Mouse (Mus musculus): ENCODE data around the gene Coro2a. TPM values are rescaled to one million over a fixed set of nuclear protein-coding genes. Genes with fewer than 3 reads are reported as not detected.
"Not testable (repeated sequence)": the region's sequence is repeated elsewhere in the genome, so short reads cannot be mapped to it uniquely, and the experiment has no call there.

Gene Coro2a
- 10 to 100 TPM; 35.6 to 37.6 TPM for total RNA-seq (2021)
- long read RNA-seq, full-length matches to known transcripts, result 5 of 21 reads
- long read RNA-seq, partial matches to known transcripts, result 3 of 21 reads
- long read RNA-seq, other reads (novel, unspliced or antisense), result 13 of 21 reads

DNA sequence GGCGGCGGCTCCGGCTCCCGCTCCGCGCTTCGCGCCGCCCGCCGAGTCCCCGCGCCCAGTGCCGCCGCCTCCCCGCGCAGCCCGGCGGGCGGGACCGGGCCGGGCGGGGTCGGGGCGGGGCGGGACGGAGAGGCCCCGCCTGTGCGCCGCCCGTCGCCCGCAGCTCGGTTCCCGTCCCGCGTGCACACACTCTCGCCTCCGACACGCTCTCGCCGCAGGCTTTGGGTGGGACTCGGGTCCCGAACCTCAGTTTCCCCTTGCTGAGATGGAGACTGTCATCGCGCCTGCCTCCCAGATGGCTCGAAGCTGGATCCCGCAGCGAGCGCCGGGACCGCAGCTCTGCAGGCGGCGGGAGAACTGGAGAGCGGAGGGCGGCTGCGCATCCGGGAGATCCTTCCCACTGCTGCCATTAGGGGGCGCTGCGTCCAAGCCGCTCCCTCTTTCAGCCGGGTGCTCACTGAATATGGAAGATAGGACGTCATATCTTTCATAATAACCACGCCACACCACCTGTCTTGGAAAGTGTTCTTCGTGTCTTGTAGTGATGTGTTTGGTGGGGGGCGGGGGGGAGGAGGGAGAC is at the start of gene Coro2a:
Coro2a (minus strand) TSS at position 359 of the 580 bp plus-strand sequence.
- DNase-seq (ENCODE audit: low spot score in 2 of 2), result peak; percentile 93 to 94

DNA sequence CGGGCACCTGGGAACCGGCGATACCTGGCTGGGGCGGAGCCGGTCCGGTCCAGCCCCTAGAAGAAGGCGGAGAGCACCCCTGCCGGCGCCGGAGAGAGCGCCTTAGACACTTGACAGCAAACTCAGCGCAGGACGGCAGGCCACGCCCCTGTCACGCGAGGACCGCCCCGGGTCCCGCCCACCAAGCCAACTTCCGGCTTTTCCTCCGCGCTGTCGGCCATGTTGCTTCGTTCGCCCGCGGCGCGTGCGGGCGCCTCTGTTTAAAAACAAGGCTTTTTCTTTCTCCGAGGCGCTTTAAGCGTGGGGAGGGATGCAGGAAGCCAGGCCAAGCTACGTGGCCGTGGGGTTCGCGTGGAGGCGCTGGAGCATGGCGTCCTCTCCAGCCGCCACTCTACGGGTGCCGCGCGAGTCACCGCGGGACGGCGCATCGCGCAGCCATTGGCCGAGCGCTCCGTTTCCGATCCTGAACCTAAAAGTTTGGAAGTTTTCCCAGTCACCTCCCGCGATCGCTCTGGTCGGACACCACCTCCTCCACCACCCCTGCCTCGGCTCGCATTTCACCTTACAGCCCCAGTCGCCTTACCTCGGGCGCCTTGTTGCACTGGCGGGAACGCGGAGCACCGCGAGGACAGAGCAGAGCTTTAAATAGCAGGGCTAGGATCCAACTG is 48.2 kb upstream of the Coro2a start, which contains the start of gene Tbc1d2:
Tbc1d2 (minus strand) TSS at position 124 of the 668 bp plus-strand sequence.
- DNase-seq (ENCODE audit: low spot score in 2 of 2), result peak; percentile 89 to 94

DNA sequence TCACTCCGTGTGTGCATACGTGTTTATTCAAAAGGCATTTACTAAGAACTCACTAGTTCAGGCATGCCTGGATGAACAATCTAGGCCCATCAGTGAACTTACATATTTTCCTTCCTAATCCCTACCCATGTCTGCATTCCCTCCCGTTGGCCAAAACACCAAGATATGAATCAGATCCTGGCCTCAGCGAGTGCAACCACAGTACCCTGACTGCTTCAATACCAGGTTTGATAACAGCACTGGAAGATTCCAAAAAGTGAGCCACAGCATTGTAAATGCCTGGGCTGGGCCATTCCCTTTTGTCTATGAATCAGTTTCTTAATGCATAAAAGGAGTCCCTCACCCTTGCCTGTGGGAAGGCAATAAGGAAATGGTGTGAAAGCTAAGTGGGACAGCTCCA is 47.2 kb upstream of the Coro2a start:
- no peak for DNase-seq (ENCODE audit: low spot score in 2 of 2)

DNA sequence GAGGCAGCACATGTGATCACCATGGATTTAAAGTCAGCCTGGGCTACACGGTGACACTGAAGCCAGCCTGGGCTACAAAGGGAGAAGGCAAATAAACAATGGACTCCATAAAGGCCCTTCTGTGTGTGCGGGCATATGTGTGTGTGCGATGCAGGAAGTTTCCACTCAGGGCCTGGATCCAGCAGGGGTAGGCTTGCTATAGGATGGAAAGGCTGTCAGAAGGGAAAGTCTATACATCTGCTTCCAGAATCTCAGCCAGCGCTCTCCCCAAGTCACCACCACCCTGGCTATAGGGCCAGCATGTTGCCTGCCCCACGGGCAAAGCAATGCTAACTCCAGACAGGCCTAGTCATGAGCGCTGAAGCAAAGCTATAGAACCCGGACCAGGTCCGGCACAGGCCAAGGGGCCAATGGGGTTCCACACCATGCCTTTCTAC is 41.7 kb upstream of the Coro2a start:
- DNase-seq (ENCODE audit: low spot score in 2 of 2), result no peak

GRCm38 (mm10) chr4:46642924-46643675 is 41.1 kb upstream of the Coro2a start:
- no peak for DNase-seq (ENCODE audit: low spot score in 2 of 2)

DNA sequence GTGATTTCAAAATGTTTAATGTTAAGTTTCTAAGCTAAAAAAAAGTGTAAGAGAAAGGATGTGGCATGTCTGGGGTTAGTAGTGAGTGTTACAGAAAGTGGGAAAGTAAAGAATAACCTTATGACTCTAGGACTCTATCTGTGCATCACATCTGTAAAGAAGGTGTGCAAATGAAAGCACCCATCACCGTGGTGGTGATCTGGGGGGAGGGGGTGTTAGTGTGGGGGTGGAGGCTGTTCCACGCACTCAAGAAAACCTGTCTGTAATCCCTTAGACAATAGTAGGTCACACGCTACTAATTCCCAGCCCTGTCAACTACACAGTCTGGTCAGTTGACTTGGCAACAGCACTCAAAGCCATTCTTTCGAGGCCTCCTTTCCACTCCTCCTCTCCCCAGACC is 39.3 kb upstream of the Coro2a start:
- DNase-seq (ENCODE audit: low spot score in 2 of 2), result no peak

GRCm38 (mm10) chr4:46639866-46640265 is 37.9 kb upstream of the Coro2a start:
- no peak for DNase-seq (ENCODE audit: low spot score in 2 of 2)

GRCm38 (mm10) chr4:46637250-46637649 is 35.2 kb upstream of the Coro2a start:
- not testable (repeated sequence) for DNase-seq (ENCODE audit: low spot score in 2 of 2)

DNA sequence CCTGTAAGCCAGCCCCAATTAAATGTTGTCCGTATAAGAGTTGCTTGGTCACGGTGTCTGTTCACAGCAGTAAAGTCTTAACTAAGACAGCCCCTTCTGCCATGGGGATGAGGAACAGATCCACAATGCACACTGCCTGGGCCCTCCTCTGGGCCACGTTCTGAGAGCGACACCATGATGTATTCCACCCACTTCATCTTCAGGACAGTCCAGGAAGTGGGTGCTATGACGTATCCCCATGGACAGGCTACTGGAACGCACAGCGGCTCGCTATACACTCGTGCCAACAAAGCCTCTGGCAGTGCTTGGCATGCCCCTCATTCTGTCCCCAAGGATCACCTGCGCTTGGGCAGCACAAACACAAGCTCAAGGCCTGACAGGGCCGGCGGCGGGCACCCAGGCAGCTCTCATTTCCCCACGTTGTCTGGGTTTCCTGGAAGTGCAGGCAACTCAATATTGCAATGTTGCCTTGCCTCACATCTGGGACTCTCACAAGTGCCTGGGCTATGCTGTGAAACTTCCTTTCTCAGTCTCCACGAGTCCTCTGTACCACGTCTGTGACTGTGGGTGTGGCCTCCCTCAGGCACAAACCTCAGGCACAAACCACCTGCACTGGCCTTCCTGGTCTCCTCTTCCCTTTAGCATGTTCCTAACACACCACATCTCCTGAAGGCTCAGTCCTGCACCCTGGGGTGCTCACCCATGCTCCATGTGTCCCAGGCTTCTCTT is 33.9 kb upstream of the Coro2a start:
- DNase-seq (ENCODE audit: low spot score in 2 of 2), result no peak

GRCm38 (mm10) chr4:46634881-46635280 is 32.9 kb upstream of the Coro2a start:
- no peak for DNase-seq (ENCODE audit: low spot score in 2 of 2)

GRCm38 (mm10) chr4:46633565-46633964 is 31.6 kb upstream of the Coro2a start:
- not testable (repeated sequence) for DNase-seq (ENCODE audit: low spot score in 2 of 2)

- no peak for DNase-seq (ENCODE audit: low spot score in 2 of 2)
Measured at GRCm38 (mm10) chr4:46632465-46632864, 30.5 kb upstream of the Coro2a start.

DNA sequence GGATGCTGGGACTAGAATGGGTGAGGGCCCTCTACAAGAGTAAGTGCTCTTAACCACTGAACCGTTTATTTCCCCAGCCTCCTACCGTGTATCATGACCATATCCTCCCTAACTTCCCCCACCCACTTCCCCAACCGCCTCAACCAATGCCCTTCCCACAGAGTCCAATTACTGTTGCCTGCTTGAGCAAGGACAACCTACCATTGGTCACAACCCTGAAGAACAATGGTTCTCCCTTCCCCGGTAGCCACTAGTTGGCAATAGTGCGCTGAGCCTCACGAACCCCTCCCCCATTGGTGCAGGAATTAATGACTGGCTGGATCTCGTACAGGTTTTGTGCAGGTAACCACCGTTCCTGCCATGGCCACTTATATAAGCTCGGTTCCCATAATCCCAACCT is 28.4 kb upstream of the Coro2a start:
- no peak for DNase-seq (ENCODE audit: low spot score in 2 of 2)

- no peak for DNase-seq (ENCODE audit: low spot score in 2 of 2)
Measured at GRCm38 (mm10) chr4:46628873-46629272, 26.9 kb upstream of the Coro2a start.

DNA sequence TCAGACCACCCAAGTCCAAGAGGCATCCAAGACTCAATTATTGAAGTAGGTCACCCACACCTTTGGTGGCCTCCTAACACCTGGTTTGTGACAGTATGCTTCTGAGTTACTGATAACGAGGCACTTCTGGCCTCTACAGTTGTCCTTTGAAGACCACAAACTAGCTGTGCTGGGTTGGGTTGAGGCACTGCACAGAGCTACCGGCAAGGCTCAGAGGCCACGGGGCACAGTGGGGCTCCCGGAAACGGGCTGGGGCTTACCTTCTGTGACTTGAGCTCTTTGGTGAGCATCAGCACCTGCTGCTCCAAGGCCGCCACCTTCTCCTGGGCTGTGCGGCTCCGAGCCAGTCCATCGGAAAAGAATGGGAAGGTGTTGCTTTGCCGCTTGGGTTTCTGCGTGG is 26.1 kb upstream of the Coro2a start:
- DNase-seq (ENCODE audit: low spot score in 2 of 2), result no peak

- DNase-seq (ENCODE audit: low spot score in 2 of 2), result no peak
Measured at GRCm38 (mm10) chr4:46625101-46625500, 23.1 kb upstream of the Coro2a start.

DNA sequence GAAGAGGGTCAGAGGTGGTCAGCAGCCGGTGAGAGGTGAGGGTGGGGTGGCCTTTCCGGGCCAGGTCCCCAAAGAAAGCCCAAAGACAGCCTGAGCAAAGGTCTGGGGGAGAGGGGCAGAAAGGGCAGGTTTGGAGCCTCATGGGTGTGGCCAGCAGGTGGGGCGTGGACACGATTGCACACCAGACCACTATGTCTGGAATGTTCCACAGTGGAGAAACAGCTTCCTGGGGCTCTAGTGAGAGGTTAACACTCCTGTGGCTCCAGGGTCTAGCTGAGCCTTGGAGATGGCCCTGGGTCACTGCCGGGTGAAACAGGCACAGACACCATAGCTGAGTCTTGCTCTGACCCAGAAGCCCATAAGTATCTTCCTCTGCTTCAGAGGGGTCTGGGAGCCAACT is 21.0 kb upstream of the Coro2a start:
- DNase-seq (ENCODE audit: low spot score in 2 of 2), result no peak

- DNase-seq (ENCODE audit: low spot score in 2 of 2), result no peak
Measured at GRCm38 (mm10) chr4:46620946-46621345, 18.9 kb upstream of the Coro2a start.

GRCm38 (mm10) chr4:46620330-46620729 is 18.3 kb upstream of the Coro2a start:
- DNase-seq (ENCODE audit: low spot score in 2 of 2), result peak in 1 of 2 experiments; percentile 43

- DNase-seq (ENCODE audit: low spot score in 2 of 2), result no peak
Measured at GRCm38 (mm10) chr4:46618196-46618817, 16.3 kb upstream of the Coro2a start.

- no peak for DNase-seq (ENCODE audit: low spot score in 2 of 2)
Measured at GRCm38 (mm10) chr4:46617408-46617807, 15.4 kb upstream of the Coro2a start.

Data from layer of hippocampus, postnatal 10 days (tissue).